In the genomic region with DNA sequence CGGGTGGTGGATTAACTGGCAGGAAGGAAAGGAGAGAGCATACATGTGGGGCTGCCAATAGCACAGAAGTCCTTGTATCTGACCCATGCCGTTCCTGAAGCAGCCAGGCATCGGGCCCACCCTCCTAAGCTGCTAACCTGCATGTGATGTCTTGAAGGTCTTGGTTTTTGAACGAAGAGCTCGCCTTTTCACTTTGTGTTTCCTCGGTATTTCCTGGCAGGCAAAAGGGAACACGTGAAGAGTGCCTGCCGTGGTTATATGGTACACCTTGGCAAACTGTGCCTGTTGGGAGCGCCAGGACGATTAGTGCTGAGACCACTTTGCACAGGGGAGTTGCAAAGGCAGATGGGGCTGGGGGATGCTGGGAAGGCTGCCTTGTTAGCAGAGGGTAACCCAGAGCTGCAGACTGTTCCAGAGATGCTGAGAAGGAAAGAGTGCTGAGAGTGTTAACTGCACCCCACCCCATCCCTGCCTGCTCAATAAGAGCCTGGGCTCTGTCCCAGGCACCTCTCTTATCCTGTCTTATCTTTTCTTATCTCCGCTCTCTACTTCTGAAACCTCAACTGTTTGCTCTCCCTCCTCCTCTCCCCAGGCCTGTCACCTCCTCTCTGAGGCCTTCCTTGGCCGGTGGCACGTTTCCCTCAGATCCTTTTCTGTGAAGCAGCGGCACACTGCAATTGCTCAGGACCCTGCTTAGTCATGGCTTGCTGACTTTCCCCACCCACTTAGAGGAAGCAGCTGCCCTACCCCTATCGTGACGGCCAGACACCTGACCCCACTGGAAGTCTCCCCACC, we compare ENCODE assay signal across 11 mouse cellular contexts. TPM values are rescaled to one million over a fixed set of nuclear protein-coding genes. Genes with fewer than 3 reads are reported as not detected.
A peak's percentile ranks its signal among the peaks of the same experiment; 100 is the strongest.
DNase-seq lines count a peak whose midpoint lies in the region; ATAC-seq and TF ChIP-seq lines count a peak whose summit lies in the region.
"Had no signal": no experiment of that assay in that cellular context is flagged by ENCODE, and none has a peak within 500 bp of the region (broad histone marks: within the 10 kb centered on the region; RNA-seq: fewer than 3 reads in every experiment).

No protein-coding gene starts in this region.

- H3K79me2 ChIP-seq in MEL (ENCODE audit: control insufficient read depth, insufficient read depth, low read length, poor library complexity) = no peaks in the 10 kb centered on the region
- no peaks in the 10 kb centered on the region for H3K79me2 ChIP-seq in macrophage (ENCODE audit: inconsistent target)

- H3K36me3 ChIP-seq in heart, embryonic 11.5 days (ENCODE audit: control insufficient read depth, insufficient read depth, low read length) = no peaks in the 10 kb centered on the region
- H3K36me3 ChIP-seq in MEL (ENCODE audit: control insufficient read depth in 1 of 2, insufficient read depth in 2 of 2, low read length in 2 of 2) (peaks cover 0 to 4% of the 10 kb centered on the region in 2 experiments; a peak in 2 of 4 replicates), macrophage (ENCODE audit: inconsistent target) (no peaks in the 10 kb centered on the region)
- no peaks in the 10 kb centered on the region for H3K36me3 ChIP-seq in hindbrain, embryonic 16.5 days (ENCODE audit: control insufficient read depth, insufficient read depth, low read length)
- H3K36me3 ChIP-seq: limb, embryonic 13.5 days had no signal

- 18% methylated on average over 16 of the region's 16 CpGs for WGBS in heart, embryonic 11.5 days (ENCODE audit: insufficient replicate concordance)
- 21% methylated on average over 16 of the region's 16 CpGs for WGBS in macrophage (ENCODE audit: missing documents)
- 51% methylated on average over 16 of the region's 16 CpGs for WGBS in hindbrain, embryonic 16.5 days

- no peak for TF ChIP-seq POLR2A in MEL (IDR thresholded peaks at IDR 0.05; ENCODE audit: control insufficient read depth in 1 of 2, insufficient read depth in 1 of 2, low read depth in 1 of 2, low read length in 2 of 2, poor library complexity in 1 of 2)

- ATAC-seq in heart, embryonic 11.5 days (replicated peaks; ENCODE audit: insufficient number of reproducible peaks, low FRiP score, low TSS enrichment) = peak; percentile 43; the same call in 1 of the 2 replicates
- no peak for ATAC-seq in hindbrain, embryonic 16.5 days
- ATAC-seq: forebrain, embryonic 13.5 days had no signal

- peak overlapping the region; percentile 52 for H3K4me2 ChIP-seq in heart, embryonic 11.5 days
- no peak overlapping the region for H3K4me2 ChIP-seq in hindbrain, embryonic 16.5 days (ENCODE audit: low read length)
- H3K4me2 ChIP-seq: forebrain, embryonic 13.5 days; limb, embryonic 13.5 days had no signal

- no peak overlapping the region for H3K27ac ChIP-seq in heart, embryonic 11.5 days (ENCODE audit: low read depth, low read length)
- H3K27ac ChIP-seq in MEL (ENCODE audit: control insufficient read depth, low read depth, low read length) (no peak overlapping the region), macrophage (peak overlapping the region; percentile 58)
- no peak overlapping the region for H3K27ac ChIP-seq in hindbrain, embryonic 16.5 days (ENCODE audit: low read depth, low read length)
- H3K27ac ChIP-seq: forebrain, embryonic 13.5 days; kidney, postnatal 0 days; limb, embryonic 13.5 days had no signal

- peak overlapping the region; percentile 52; the same call in 1 of the 2 replicates for H3K9ac ChIP-seq in heart, embryonic 11.5 days (ENCODE audit: low read depth, low read length)
- no peak overlapping the region for H3K9ac ChIP-seq in MEL (ENCODE audit: control insufficient read depth, low read depth, low read length, poor library complexity, severe bottlenecking)
- no peak overlapping the region for H3K9ac ChIP-seq in hindbrain, embryonic 16.5 days (ENCODE audit: low read depth, low read length)
- H3K9ac ChIP-seq: forebrain, embryonic 13.5 days; limb, embryonic 13.5 days had no signal

- no peaks in the 10 kb centered on the region for H3K27me3 ChIP-seq in heart, embryonic 11.5 days (ENCODE audit: control insufficient read depth, insufficient read depth, low read length)
- H3K27me3 ChIP-seq in MEL (ENCODE audit: control insufficient read depth in 1 of 2, insufficient read depth in 2 of 2, low read length in 2 of 2) = no peaks in the 10 kb centered on the region
- H3K27me3 ChIP-seq in hindbrain, embryonic 16.5 days (replicated peaks; ENCODE audit: control insufficient read depth, insufficient read depth, low read length) = no peaks in the 10 kb centered on the region
- H3K27me3 ChIP-seq: forebrain, embryonic 13.5 days; limb, embryonic 13.5 days had no signal

- peaks cover 48% of the 10 kb centered on the region for H3K4me1 ChIP-seq in heart, embryonic 11.5 days (ENCODE audit: control insufficient read depth, insufficient read depth, low read length)
- peaks cover 0 to 12% of the 10 kb centered on the region in 2 experiments; a peak in 1 of 4 replicates for H3K4me1 ChIP-seq in MEL (ENCODE audit: control insufficient read depth in 1 of 2, insufficient read depth in 2 of 2, low read length in 2 of 2)
- H3K4me1 ChIP-seq in hindbrain, embryonic 16.5 days (ENCODE audit: control insufficient read depth, insufficient read depth, low read depth, low read length) = no peaks in the 10 kb centered on the region
- H3K4me1 ChIP-seq: forebrain, embryonic 13.5 days had no signal

- no peak for TF ChIP-seq CTCF in MEL (IDR thresholded peaks at IDR 0.05 in 2 of 3, conservative IDR thresholded peaks at IDR 0.05 in 1 of 3; ENCODE audit: control insufficient read depth in 1 of 3, insufficient read depth in 1 of 3, low read depth in 2 of 3, low read length in 3 of 3, poor library complexity in 1 of 3, severe bottlenecking in 1 of 3)

- no peaks in the 10 kb centered on the region for H3K9me3 ChIP-seq in heart, embryonic 11.5 days (replicated peaks; ENCODE audit: control insufficient read depth, low read length)
- no peaks in the 10 kb centered on the region for H3K9me3 ChIP-seq in MEL (replicated peaks; ENCODE audit: insufficient read depth, low read length)
- H3K9me3 ChIP-seq in hindbrain, embryonic 16.5 days (ENCODE audit: control insufficient read depth, low read length) = no peaks in the 10 kb centered on the region
- H3K9me3 ChIP-seq: forebrain, embryonic 13.5 days; limb, embryonic 13.5 days had no signal

- no peak overlapping the region for H3K4me3 ChIP-seq in heart, embryonic 11.5 days (ENCODE audit: low read depth, low read length)
- H3K4me3 ChIP-seq in MEL (ENCODE audit: control insufficient read depth in 1 of 2, insufficient read depth in 1 of 2, low read depth in 2 of 2, low read length in 2 of 2) = no peak overlapping the region
- peak overlapping the region; percentile 14 for H3K4me3 ChIP-seq in macrophage (ENCODE audit: inconsistent target)
- H3K4me3 ChIP-seq in hindbrain, embryonic 16.5 days (ENCODE audit: low read length) = no peak overlapping the region
- H3K4me3 ChIP-seq: forebrain, embryonic 13.5 days; limb, embryonic 13.5 days had no signal

- no peak for DNase-seq in heart, adult 18-20 months
- DNase-seq in 416B (ENCODE audit: low read depth) (peak; percentile 93), MEL (ENCODE audit: low read depth, low spot score) (peak; percentile 56)
- no peak for DNase-seq in T-cell, adult 2 months (ENCODE audit: low spot score)
- no peak for DNase-seq in adrenal gland, adult 8-10 months

- peak in 1 of 2 experiments; percentile 20; a peak in 1 of 4 replicates for TF ChIP-seq EP300 in MEL (IDR thresholded peaks at IDR 0.05; ENCODE audit: low read depth in 1 of 2, low read length in 2 of 2)

- TF ChIP-seq RAD21 in MEL (IDR thresholded peaks at IDR 0.05; ENCODE audit: low read depth, low read length) = no peak

TF ChIP-seq in MEL, 35 proteins besides CTCF, POLR2A, EP300 and RAD21:
- TF ChIP-seq TCF12 (IDR thresholded peaks at IDR 0.05; ENCODE audit: low read depth, low read length) (0 out of 2 replicates have a peak, but pooled peaks have one; percentile 14), GATA1 (IDR thresholded peaks at IDR 0.05; ENCODE audit: low read depth, low read length) (peak; percentile 51), JUND (IDR thresholded peaks at IDR 0.05; ENCODE audit: low read depth, low read length) (no peak), MAX (IDR thresholded peaks at IDR 0.05; ENCODE audit: low read length) (no peak), TBP (IDR thresholded peaks at IDR 0.05; ENCODE audit: low read depth, low read length) (no peak), MAZ (IDR thresholded peaks at IDR 0.05; ENCODE audit: low read depth, low read length) (peak; percentile 46; the same call in 1 of the 2 replicates), BHLHE40 (IDR thresholded peaks at IDR 0.05; ENCODE audit: borderline replicate concordance, low read depth, low read length) (peak; percentile 44; the same call in 1 of the 2 replicates), MXI1 (IDR thresholded peaks at IDR 0.05; ENCODE audit: low read depth, low read length) (peak; percentile 59; the same call in 1 of the 2 replicates), USF1 (IDR thresholded peaks at IDR 0.05; ENCODE audit: low read depth, low read length) (no peak), RCOR1 (IDR thresholded peaks at IDR 0.05; ENCODE audit: low read depth, low read length) (0 out of 2 replicates have a peak, but pooled peaks have one; percentile 13), CHD1 (IDR thresholded peaks at IDR 0.05; ENCODE audit: low read depth, low read length) (no peak)
TF ChIP-seq in MEL: peak in this region for 6.

RNA-seq across cellular contexts. Expression of a gene that starts 13.0 kb away (rescaled TPM):
- polyA plus RNA-seq in heart, embryonic 11.5 days (2014; fragmentation: Nextera tagmentation; extraction: Ambion mirVana) = 7.7 and 9.0 TPM in 2 replicates
- total RNA-seq in heart, adult 18-20 months (2021) = 10 to 100 TPM; 18.6 to 20.9 TPM
- 5.8 and 7.4 TPM in 2 replicates for total RNA-seq in MEL (2012; rRNA removed)
- polyA plus RNA-seq in MEL (2012; ENCODE audit: insufficient read depth in 1 of 2, insufficient read length in 2 of 2, low read depth in 1 of 2, low replicate concordance in 2 of 2, missing spikeins in 1 of 2) (10 to 100 TPM in 1 of 2 experiments, not detected in 1; 10.4 TPM), macrophage (2018) (40.8 to 61.3 TPM (median 52.2 TPM) in 3 replicates)
- total RNA-seq in macrophage (2018; cell fraction: chromatin; rRNA removed) = 1,000 to 10,000 TPM in 2 of 26 experiments, 100 to 1,000 TPM in 24; 199 to 1,189 (median 483) TPM
- total RNA-seq in macrophage (2018; cell fraction: cytosol; rRNA removed) = 100 to 1,000 TPM in 21 of 26 experiments, 10 to 100 TPM in 5; 85.0 to 346 (median 154) TPM
- total RNA-seq in macrophage (2018; cell fraction: nucleus; rRNA removed) = 1,000 to 10,000 TPM in 2 of 26 experiments, 100 to 1,000 TPM in 24; 160 to 1,576 (median 497) TPM
- polyA plus RNA-seq in hindbrain, embryonic 16.5 days (2015; fragmentation: Nextera tagmentation; extraction: Ambion mirVana) = 9.2 and 10.3 TPM in 2 replicates
- 10 to 100 TPM; 19.4 to 24.6 (median 22.4) TPM for total RNA-seq in adrenal gland, adult 8-10 months (2022)

Comparison
In these comparisons a context has a peak if more than half of its experiments do, and no peak if none do; other contexts are left out.
1. DNase-seq: peak in 416B (single experiment) and MEL (single experiment); none in heart, adult 18-20 months (0 of 2), T-cell, adult 2 months (single experiment) and adrenal gland, adult 8-10 months (single experiment).